ENCODE assay signal across 17 mouse cellular contexts in the genomic region with DNA sequence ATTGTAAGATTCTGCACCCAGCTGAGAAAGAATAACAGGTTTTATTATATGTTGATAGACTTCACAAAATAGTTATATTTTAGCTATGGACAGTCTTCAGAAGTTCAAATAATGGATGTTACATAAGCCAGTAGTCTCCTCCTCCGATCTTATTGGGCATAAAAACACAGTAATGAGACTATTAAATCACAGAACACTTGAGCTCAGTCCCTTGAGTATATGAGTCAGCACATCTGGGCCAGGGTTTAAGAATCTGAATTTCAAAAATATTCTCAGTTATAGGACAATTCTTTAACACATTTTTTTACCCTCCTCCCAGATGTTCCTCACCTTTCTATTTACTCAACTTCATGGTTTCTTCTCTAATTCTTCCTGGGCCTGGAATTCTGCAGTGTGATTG.
"Had no signal": no experiment of that assay in that cellular context is flagged by ENCODE, and none has a peak within 500 bp of the region (broad histone marks: within the 10 kb centered on the region; RNA-seq: fewer than 3 reads in every experiment).

No protein-coding gene starts in this region.

- H3K4me3 ChIP-seq: lung, embryonic 15.5 days; megakaryocyte, embryonic 14.5 days; midbrain, embryonic 13.5 days; midbrain, embryonic 15.5 days; neural tube, embryonic 12.5 days had no signal

- H3K9ac ChIP-seq: liver, postnatal 0 days; lung, embryonic 15.5 days; midbrain, embryonic 13.5 days; midbrain, embryonic 15.5 days; neural tube, embryonic 12.5 days had no signal

- DNase-seq: liver, postnatal 0 days; lung, adult 2 months; lung, postnatal 14 days; lung, postnatal 36 days; right cerebral cortex, postnatal 14 days; spleen, adult 18-20 months; thymus, adult 18-20 months; thymus, postnatal 14 days; thymus, postnatal 36 days had no signal

- H3K4me1 ChIP-seq: lung, embryonic 15.5 days; megakaryocyte, embryonic 14.5 days; midbrain, embryonic 13.5 days; midbrain, embryonic 15.5 days; neural tube, embryonic 12.5 days had no signal

- H3K9me3 ChIP-seq: lung, embryonic 15.5 days; megakaryocyte, embryonic 14.5 days; midbrain, embryonic 13.5 days; midbrain, embryonic 15.5 days; neural tube, embryonic 12.5 days had no signal

- H3K36me3 ChIP-seq: lung, embryonic 15.5 days; midbrain, embryonic 13.5 days; midbrain, embryonic 15.5 days; neural tube, embryonic 12.5 days had no signal

- H3K27ac ChIP-seq: lung, embryonic 15.5 days; macrophage; midbrain, embryonic 13.5 days; midbrain, embryonic 15.5 days; neural tube, embryonic 12.5 days had no signal

- ATAC-seq: liver, postnatal 0 days; lung, postnatal 0 days; midbrain, embryonic 13.5 days; midbrain, embryonic 15.5 days had no signal

- H3K4me2 ChIP-seq: lung, embryonic 15.5 days; midbrain, embryonic 11.5 days; midbrain, embryonic 13.5 days; midbrain, embryonic 15.5 days; neural tube, embryonic 12.5 days had no signal

- H3K27me3 ChIP-seq: lung, embryonic 15.5 days; megakaryocyte, embryonic 14.5 days; midbrain, embryonic 13.5 days; midbrain, embryonic 15.5 days; neural tube, embryonic 12.5 days had no signal
